Mouse (Mus musculus) lung, postnatal 0 days (tissue): Measurements from ENCODE around the gene Sox6. TPM values are rescaled to one million over a fixed set of nuclear protein-coding genes. Genes with fewer than 3 reads are reported as not detected.
A peak's percentile ranks its signal among the peaks of the same experiment; 100 is the strongest.

Experiments
- ATAC-seq: fragments of 200-750 bp; cut with Nextera tagmentation; 2 replicates; pipeline ENCODE4 v1.8.0; 2017; ENCODE audit warnings: moderate library complexity
- DNase-seq: peaks from one replicate; pipeline ENCODE4 v3.0.0-alpha.2; 2016; ENCODE audit warnings: low spot score
- H3K27ac ChIP-seq: fragments of 300-500 bp; sonication (generic); 2 replicates; pipeline ENCODE4 v1.5.1; 2014; ENCODE audit warnings: antibody characterized with exemption, mild to moderate bottlenecking, low read length, mixed read lengths
- H3K27me3 ChIP-seq: fragments of 300-500 bp; sonication (generic); replicated peaks from 2 replicates; pipeline ENCODE4 v1.6.1; 2014; ENCODE audit warnings: low read length, mixed read lengths; ENCODE audit not compliant: insufficient read depth
- H3K36me3 ChIP-seq: fragments of 300-500 bp; sonication (generic); 2 replicates; pipeline ENCODE4 v1.6.1; 2014; ENCODE audit warnings: low read length, mixed read lengths; ENCODE audit not compliant: insufficient read depth
- H3K4me1 ChIP-seq: fragments of 300-500 bp; sonication (generic); 2 replicates; pipeline ENCODE4 v1.6.1; 2014; ENCODE audit warnings: antibody characterized with exemption, low read depth, low read length, mixed read lengths; ENCODE audit not compliant: insufficient read depth
- H3K4me2 ChIP-seq: fragments of 300-500 bp; sonication (generic); replicated peaks from 2 replicates; pipeline ENCODE4 v1.6.1; 2014; ENCODE audit warnings: low read depth, mild to moderate bottlenecking, low read length, moderate library complexity, mixed read lengths
- H3K4me3 ChIP-seq: fragments of 300-500 bp; sonication (generic); 2 replicates; pipeline ENCODE4 v1.5.1; 2014; ENCODE audit warnings: low read depth, low read length
- H3K9ac ChIP-seq: fragments of 300-500 bp; sonication (generic); replicated peaks from 2 replicates; pipeline ENCODE4 v1.6.1; 2014; ENCODE audit warnings: low read depth, mild to moderate bottlenecking
- H3K9me3 ChIP-seq: fragments of 300-500 bp; sonication (generic); 2 replicates; pipeline ENCODE4 v1.6.1; 2016; ENCODE audit warnings: low read length, mixed read lengths
- CTCF ChIP-seq: IDR thresholded peaks from 2 replicates; pipeline ENCODE4 v1.5.1; 2016; ENCODE audit warnings: antibody characterized with exemption, mild to moderate bottlenecking
- EP300 ChIP-seq: IDR thresholded peaks from 2 replicates; pipeline ENCODE4 v1.6.1; 2016; ENCODE audit warnings: antibody characterized with exemption, mild to moderate bottlenecking, control low read depth
- WGBS: fragments of 180-500 bp; shearing (Covaris S2); extraction: QIAGEN DNeasy Blood & Tissue Kit; methylation state at CpG from one replicate; pipeline ENCODE4 v1.1.7; 2014; 5-methylcytosine and 5-hydroxymethylcytosine counted together
- polyA plus RNA-seq: library from polyadenylated mRNA; unstranded; fragments of >200 nt; fragmentation: Nextera tagmentation; extraction: Ambion mirVana; gene quantifications from 2 replicates; pipeline ENCODE4 v1.2.1, GENCODE M21; 2015

The Sox6 gene
- polyA plus RNA-seq, 1 experiment from 2014 or later, result 6.8 TPM

DNA sequence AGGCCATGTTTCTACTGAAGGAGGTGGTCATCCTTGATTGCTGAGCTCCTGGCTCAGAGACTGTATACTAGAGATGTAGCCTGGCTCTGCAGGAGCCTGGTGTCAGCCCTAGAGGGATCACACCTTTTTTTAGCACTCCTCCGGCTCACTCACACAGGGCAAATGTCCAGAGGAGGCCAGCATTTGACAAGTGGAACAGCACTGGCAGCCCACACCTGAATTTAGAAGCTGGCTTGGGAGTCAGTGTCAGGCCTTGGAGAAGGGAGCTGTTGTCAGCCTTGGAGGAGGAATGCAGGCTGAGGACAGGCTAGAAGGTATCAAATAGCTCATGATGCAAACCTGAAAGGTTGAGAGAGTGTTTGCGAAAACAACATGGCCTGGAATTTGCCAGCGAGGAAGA lies 565.7 kb downstream of the Sox6 start:
- no peaks in the 10 kb centered on the region for H3K36me3 ChIP-seq
- DNase-seq (no peak), ATAC-seq (no peak)
- H3K9ac ChIP-seq, result no peak overlapping the region
- no peaks in the 10 kb centered on the region for H3K9me3 ChIP-seq
- no peak overlapping the region for H3K27ac ChIP-seq
- WGBS, result 80% methylated on average over 3 of the region's 3 CpGs
- H3K4me3 ChIP-seq, result no peak overlapping the region
- TF ChIP-seq CTCF (no peak), EP300 (no peak)
- no peaks in the 10 kb centered on the region for H3K4me1 ChIP-seq
- H3K4me2 ChIP-seq, result no peak overlapping the region
- no peaks in the 10 kb centered on the region for H3K27me3 ChIP-seq

- no peak overlapping the region for H3K4me3 ChIP-seq
- H3K27ac ChIP-seq, result no peak overlapping the region
- TF ChIP-seq EP300 (no peak), CTCF (no peak)
- no peak overlapping the region for H3K9ac ChIP-seq
- ATAC-seq (peak; percentile 62; the same call in 1 of the 2 replicates), DNase-seq (peak; percentile 57)
- H3K36me3 ChIP-seq, result no peaks in the 10 kb centered on the region
- no peaks in the 10 kb centered on the region for H3K27me3 ChIP-seq
- H3K4me1 ChIP-seq, result no peaks in the 10 kb centered on the region
- H3K4me2 ChIP-seq, result no peak overlapping the region
- no peaks in the 10 kb centered on the region for H3K9me3 ChIP-seq
- 54% methylated on average over 3 of the region's 3 CpGs for WGBS
Measured at GRCm38 (mm10) chr7:115471521-115471920, 567.1 kb downstream of the Sox6 start.

GRCm38 (mm10) chr7:115466811-115467210 lies 571.8 kb downstream of the Sox6 start:
- 44% methylated on average over 6 of the region's 6 CpGs for WGBS
- Histone ChIP-seq H3K4me3 (no peak overlapping the region), H3K36me3 (no peaks in the 10 kb centered on the region), H3K27ac (no peak overlapping the region), H3K4me2 (no peak overlapping the region), H3K27me3 (no peaks in the 10 kb centered on the region), H3K4me1 (no peaks in the 10 kb centered on the region), H3K9ac (no peak overlapping the region), H3K9me3 (no peaks in the 10 kb centered on the region)
- DNase-seq (peak; percentile 28), ATAC-seq (no peak)
- no peak for TF ChIP-seq CTCF
- no peak for TF ChIP-seq EP300

DNA sequence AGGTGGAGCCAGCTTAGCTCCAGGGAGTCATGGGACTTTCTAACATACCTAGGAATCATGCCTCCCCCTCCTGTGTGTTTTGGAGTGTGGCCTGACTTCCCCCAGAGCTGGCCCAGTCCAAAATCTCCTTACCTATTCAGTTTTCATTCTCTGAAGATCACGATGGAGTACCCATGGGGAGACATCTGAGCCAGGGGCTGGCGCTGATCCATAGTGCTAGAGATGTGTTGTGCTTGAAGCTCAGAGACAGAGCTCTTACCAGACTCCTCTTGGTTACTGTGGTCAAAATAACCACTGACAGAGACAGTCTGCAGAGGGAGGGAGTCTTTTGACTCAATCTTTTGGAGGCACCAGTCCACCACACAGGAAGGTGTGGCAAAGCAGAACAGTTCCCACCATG lies 575.2 kb downstream of the Sox6 start:
- no peak for DNase-seq
- no peak for ATAC-seq
- Histone ChIP-seq H3K4me3 (no peak overlapping the region), H3K4me1 (no peaks in the 10 kb centered on the region), H3K36me3 (no peaks in the 10 kb centered on the region), H3K27ac (no peak overlapping the region), H3K4me2 (no peak overlapping the region), H3K9me3 (no peaks in the 10 kb centered on the region), H3K27me3 (no peaks in the 10 kb centered on the region), H3K9ac (no peak overlapping the region)
- TF ChIP-seq EP300 (no peak), CTCF (no peak)
- WGBS, result 78% methylated on average over 2 of the region's 2 CpGs

- no peak overlapping the region for H3K4me2 ChIP-seq
- no peak overlapping the region for H3K9ac ChIP-seq
- no peak overlapping the region for H3K27ac ChIP-seq
- no peak overlapping the region for H3K4me3 ChIP-seq
- no peaks in the 10 kb centered on the region for H3K36me3 ChIP-seq
- WGBS, result 13% methylated on average over 4 of the region's 4 CpGs
- no peaks in the 10 kb centered on the region for H3K4me1 ChIP-seq
- TF ChIP-seq EP300 (no peak), CTCF (no peak)
- peak; percentile 54 for ATAC-seq
- no peaks in the 10 kb centered on the region for H3K9me3 ChIP-seq
- H3K27me3 ChIP-seq, result no peaks in the 10 kb centered on the region
- peak; percentile 34 for DNase-seq
Measured at GRCm38 (mm10) chr7:115462276-115462675, 576.3 kb downstream of the Sox6 start.

DNA sequence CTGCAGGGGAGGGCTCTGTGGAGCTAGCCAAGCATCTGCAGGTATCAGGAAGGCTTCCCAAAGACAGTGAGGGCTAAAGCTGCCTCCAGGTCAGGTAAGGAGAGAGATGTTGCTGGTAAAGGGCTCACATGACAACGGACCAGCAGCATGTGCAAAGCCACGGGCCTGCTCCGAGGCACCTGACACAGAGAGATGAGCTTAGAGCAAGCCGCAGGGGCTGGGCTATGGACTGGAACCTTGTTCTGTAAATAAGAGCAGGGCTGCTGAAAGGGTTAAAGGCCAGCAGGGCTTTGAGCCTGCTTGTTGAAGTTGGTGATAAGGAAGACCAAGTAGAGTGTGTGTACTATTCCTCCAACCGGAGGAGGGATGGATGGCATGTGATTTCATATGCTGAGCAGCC lies 583.6 kb downstream of the Sox6 start:
- no peaks in the 10 kb centered on the region for H3K27me3 ChIP-seq
- H3K9ac ChIP-seq, result no peak overlapping the region
- TF ChIP-seq EP300, result no peak
- TF ChIP-seq CTCF, result no peak
- no peaks in the 10 kb centered on the region for H3K4me1 ChIP-seq
- no peak for ATAC-seq
- whole genome bisulfite sequencing, result 64% methylated on average over 5 of the region's 5 CpGs
- H3K4me2 ChIP-seq, result no peak overlapping the region
- no peak overlapping the region for H3K27ac ChIP-seq
- H3K9me3 ChIP-seq, result no peaks in the 10 kb centered on the region
- H3K4me3 ChIP-seq, result no peak overlapping the region
- no peaks in the 10 kb centered on the region for H3K36me3 ChIP-seq
- no peak for DNase-seq

- ATAC-seq (no peak), DNase-seq (no peak)
- 61% methylated on average over 7 of the region's 7 CpGs for WGBS
- Histone ChIP-seq H3K4me2 (peak overlapping the region; percentile 46), H3K9ac (no peak overlapping the region), H3K36me3 (no peaks in the 10 kb centered on the region), H3K4me3 (no peak overlapping the region), H3K27ac (no peak overlapping the region), H3K27me3 (no peaks in the 10 kb centered on the region), H3K9me3 (no peaks in the 10 kb centered on the region), H3K4me1 (no peaks in the 10 kb centered on the region)
- TF ChIP-seq EP300, result no peak
- TF ChIP-seq CTCF, result no peak
Measured at GRCm38 (mm10) chr7:115453713-115454073, 584.9 kb downstream of the Sox6 start.
